Mouse (Mus musculus) gastrocnemius, adult 2 months (tissue): ENCODE measurements at regions not wholly inside any gene's neighbourhood (a gene's known extent, or its start where the extent isn't known, plus 50 kb on each side); places are given as distances from the start of the nearest gene placed in this dataset.

Experiments
- DNase-seq: peaks from one replicate; pipeline ENCODE4 v3.0.0; 2022
- H3K27ac ChIP-seq: fragments of 200-600 bp; 2 replicates; pipeline ENCODE4 v1.8.1; 2022; ENCODE audit warnings: mild to moderate bottlenecking
- H3K4me3 ChIP-seq: fragments of 200-600 bp; 2 replicates; pipeline ENCODE4 v1.8.1; 2022; ENCODE audit warnings: mild to moderate bottlenecking, moderate library complexity
- CTCF ChIP-seq: fragments of 200-600 bp; IDR thresholded peaks from 2 replicates; pipeline ENCODE4 v1.8.1; 2022; ENCODE audit warnings: antibody characterized with exemption, mild to moderate bottlenecking, moderate library complexity
- intact Hi-C: fragments of 180-260 bp; cut with DNase I; formaldehyde crosslinking; loops from one replicate; pipeline ENCODE4 v1.15.1; 2025

GRCm38 (mm10) chrX:82741478-82741877 is 207.2 kb upstream of the Dmd start:
- intact Hi-C loops = no loop called here
- Histone ChIP-seq H3K27ac (no peak overlapping the region), H3K4me3 (no peak overlapping the region)
- no peak for TF ChIP-seq CTCF
- no peak for DNase-seq

GRCm38 (mm10) chrX:82764204-82764603 is 184.5 kb upstream of the Dmd start:
- no peak overlapping the region for H3K4me3 ChIP-seq
- DNase-seq = no peak
- no peak overlapping the region for H3K27ac ChIP-seq
- intact Hi-C loops = no loop called here
- no peak for TF ChIP-seq CTCF

GRCm38 (mm10) chrX:82809171-82809570 is 139.5 kb upstream of the Dmd start:
- DNase-seq = no peak
- intact Hi-C loops = no loop called here
- no peak overlapping the region for H3K27ac ChIP-seq
- no peak for TF ChIP-seq CTCF
- no peak overlapping the region for H3K4me3 ChIP-seq

GRCm38 (mm10) chrX:82814618-82815017 is 134.1 kb upstream of the Dmd start:
- DNase-seq = no peak
- Histone ChIP-seq H3K4me3 (peak overlapping the region; percentile 60), H3K27ac (no peak overlapping the region)
- intact Hi-C loops = no loop called here
- TF ChIP-seq CTCF = no peak

GRCm38 (mm10) chrX:82817045-82817444 is 131.6 kb upstream of the Dmd start:
- TF ChIP-seq CTCF = peak; percentile 54
- intact Hi-C loops = no loop called here
- DNase-seq = peak; percentile 18
- Histone ChIP-seq H3K27ac (no peak overlapping the region), H3K4me3 (no peak overlapping the region)

- Histone ChIP-seq H3K27ac (no peak overlapping the region), H3K4me3 (no peak overlapping the region)
- intact Hi-C loops = loop anchor here (10.0 kb wide), 1 partner anchor 121 kb away; the partner anchor contains the start of gene Dmd
- no peak for DNase-seq
- TF ChIP-seq CTCF = no peak
Measured at GRCm38 (mm10) chrX:82823606-82824005, 125.1 kb upstream of the Dmd start.

GRCm38 (mm10) chrX:82866116-82866515 is 82.6 kb upstream of the Dmd start:
- Histone ChIP-seq H3K4me3 (no peak overlapping the region), H3K27ac (no peak overlapping the region)
- DNase-seq = no peak
- TF ChIP-seq CTCF = no peak
- intact Hi-C loops = no loop called here
